1 mouse cellular context compared by ENCODE assay signal in the genomic region with DNA sequence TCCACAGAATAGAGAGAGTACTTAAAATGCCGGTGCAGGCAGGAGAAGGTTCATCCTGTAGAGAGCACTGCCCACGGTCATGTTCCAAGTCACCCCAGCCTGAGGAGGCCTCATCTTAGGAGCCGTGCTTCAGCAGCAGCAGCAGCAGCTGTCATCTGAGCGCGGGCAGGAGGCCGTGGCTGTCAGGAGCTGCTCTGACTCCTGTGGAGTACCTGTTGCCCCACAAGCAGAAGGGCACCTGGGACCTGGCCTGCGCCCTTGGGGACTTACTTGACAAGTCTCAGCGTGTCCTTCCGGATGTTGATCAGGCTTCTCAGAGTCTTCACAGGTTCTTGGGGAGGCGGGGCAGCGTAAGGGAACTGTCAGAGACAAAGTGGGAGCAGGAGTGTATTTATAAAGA.
TF ChIP-seq lines count a peak whose summit lies in the region.

No protein-coding gene starts in this region.

TF ChIP-seq in CH12.LX, 34 proteins besides CTCF, POLR2A, EP300 and RAD21 (continued from another document):
- TF ChIP-seq TBP (conservative IDR thresholded peaks at IDR 0.05; ENCODE audit: low read depth, low read length) (no peak), USF1 (IDR thresholded peaks at IDR 0.05; ENCODE audit: low read depth, low read length) (no peak), IRF4 (IDR thresholded peaks at IDR 0.05; ENCODE audit: low read depth, low read length) (peak; percentile 71; the same call in 1 of the 2 replicates), GABPA (IDR thresholded peaks at IDR 0.05; ENCODE audit: insufficient replicate concordance, low read depth, low read length) (no peak)
